Mouse (Mus musculus): ENCODE measurements around the gene Cyp4f39. TPM values are rescaled to one million over a fixed set of nuclear protein-coding genes. Genes with fewer than 3 reads are reported as not detected.

The Cyp4f39 gene
- polyA plus RNA-seq, 1 experiment: 0.59 TPM

GRCm38 (mm10) chr17:32536867-32537250 is 84.3 kb downstream of the Cyp4f39 start:
- no peak for DNase-seq (ENCODE audit: low read depth)
- TF ChIP-seq CTCF (IDR thresholded peaks at IDR 0.05; ENCODE audit: borderline replicate concordance, extremely low read depth, insufficient read depth, insufficient read length) (no peak), POLR2A (IDR thresholded peaks at IDR 0.05; ENCODE audit: borderline replicate concordance, extremely low read depth, insufficient read depth, insufficient read length, poor library complexity, severe bottlenecking) (no peak)

Other genes starting within 250 kb of the Cyp4f39 start
- 31.1 and 85.6 TPM in 2 replicates for gene Brd4, start 168.0 kb upstream of the Cyp4f39 start, polyA plus RNA-seq (2012; rRNA removed)
- 103 and 120 TPM in 2 replicates for gene Akap8, start 131.5 kb upstream of the Cyp4f39 start, polyA plus RNA-seq (2012; rRNA removed)
- 189 and 209 TPM in 2 replicates for gene Akap8l, start 102.1 kb upstream of the Cyp4f39 start, polyA plus RNA-seq (2012; rRNA removed)
- 84.1 and 102 TPM in 2 replicates for gene Wiz, start 63.3 kb upstream of the Cyp4f39 start, polyA plus RNA-seq (2012; rRNA removed)
- gene Rasal3, start 49.1 kb upstream of the Cyp4f39 start, polyA plus RNA-seq (2012; rRNA removed): 0.63 and 0.82 TPM in 2 replicates
- gene Pglyrp2, start 28.6 kb upstream of the Cyp4f39 start, polyA plus RNA-seq (2012; rRNA removed): 0.05 TPM in 1 of 2 replicates, not detected in the other
- 13.4 and 14.5 TPM in 2 replicates for gene Cyp4f17, start 53.3 kb downstream of the Cyp4f39 start, polyA plus RNA-seq (2012; rRNA removed)
- gene Cyp4f16, start 83.8 kb downstream of the Cyp4f39 start, polyA plus RNA-seq (2012; rRNA removed): 21.6 and 37.0 TPM in 2 replicates
- gene Cyp4f37, start 168.6 kb downstream of the Cyp4f39 start, polyA plus RNA-seq (2012; rRNA removed): not detected in 2 replicates
- gene Cyp4f40, start 206.2 kb downstream of the Cyp4f39 start, polyA plus RNA-seq (2012; rRNA removed): 0.14 TPM in 1 of 2 replicates, not detected in the other
- gene Cyp4f15, start 232.9 kb downstream of the Cyp4f39 start, polyA plus RNA-seq (2012; rRNA removed): 2.4 and 3.1 TPM in 2 replicates

All from brain, embryonic 14.5 days (tissue).